Mouse (Mus musculus): ENCODE results near the gene Pde4d.
A peak's percentile ranks its signal among the peaks of the same experiment; 100 is the strongest.

The Pde4d gene

GRCm38 (mm10) chr13:109558341-109559257 lies 1108.9 kb downstream of the Pde4d start:
- DNase-seq (ENCODE audit: low read depth, low spot score) = peak; percentile 57

GRCm38 (mm10) chr13:109560261-109560660 lies 1110.5 kb downstream of the Pde4d start:
- DNase-seq (ENCODE audit: low read depth, low spot score) = no peak

- no peak for DNase-seq (ENCODE audit: low read depth, low spot score)
Observed at GRCm38 (mm10) chr13:109568638-109569468, 1119.1 kb downstream of the Pde4d start.

- DNase-seq (ENCODE audit: low read depth, low spot score) = no peak
Observed at GRCm38 (mm10) chr13:109569491-109569890, 1119.7 kb downstream of the Pde4d start.

GRCm38 (mm10) chr13:109576725-109577124 lies 1127.0 kb downstream of the Pde4d start:
- DNase-seq (ENCODE audit: low read depth, low spot score) = no peak

GRCm38 (mm10) chr13:109577454-109577853 lies 1127.7 kb downstream of the Pde4d start:
- no peak for DNase-seq (ENCODE audit: low read depth, low spot score)

DNA sequence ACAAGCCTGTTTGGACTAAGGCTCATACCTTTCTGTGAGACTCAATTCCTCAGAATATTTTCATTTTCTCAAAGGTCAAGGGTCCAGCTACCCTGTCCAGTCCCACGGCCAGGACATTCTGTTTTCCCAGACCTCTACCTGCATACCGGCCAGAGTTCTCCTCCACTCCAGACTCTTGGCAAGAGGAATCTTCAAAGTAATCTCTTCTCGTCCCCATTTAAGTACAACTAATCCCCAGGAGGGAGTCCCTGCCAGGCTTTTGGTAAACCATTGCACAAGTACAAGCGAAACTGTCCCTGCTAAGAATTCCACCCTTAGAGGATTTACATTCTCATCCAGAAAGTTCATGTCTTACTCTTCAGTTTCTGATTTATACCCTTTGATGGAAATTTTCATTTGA lies 1128.2 kb downstream of the Pde4d start:
- DNase-seq (ENCODE audit: low read depth, low spot score) = no peak

- no peak for DNase-seq (ENCODE audit: low read depth, low spot score)
Observed at GRCm38 (mm10) chr13:109581284-109582070, 1131.7 kb downstream of the Pde4d start.

DNA sequence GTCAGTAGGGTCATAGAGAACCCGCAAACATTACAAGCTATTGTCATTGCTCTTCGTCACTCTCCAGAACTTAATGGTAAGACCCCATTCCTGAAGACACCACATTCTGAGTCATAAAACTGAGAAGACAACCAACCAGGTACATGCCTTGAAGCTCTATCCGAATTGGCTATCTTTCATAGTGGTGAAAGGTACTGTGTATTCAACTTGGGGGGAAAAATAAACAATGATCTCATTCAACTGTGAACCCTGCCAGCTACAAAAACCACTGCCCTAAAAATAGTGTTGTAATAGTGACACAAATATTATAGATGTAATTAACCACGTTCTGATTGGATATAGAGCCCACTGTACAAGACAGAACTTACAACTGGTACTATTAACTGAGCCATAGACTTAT lies 1140.3 kb downstream of the Pde4d start:
- DNase-seq (ENCODE audit: low read depth, low spot score) = no peak

DNA sequence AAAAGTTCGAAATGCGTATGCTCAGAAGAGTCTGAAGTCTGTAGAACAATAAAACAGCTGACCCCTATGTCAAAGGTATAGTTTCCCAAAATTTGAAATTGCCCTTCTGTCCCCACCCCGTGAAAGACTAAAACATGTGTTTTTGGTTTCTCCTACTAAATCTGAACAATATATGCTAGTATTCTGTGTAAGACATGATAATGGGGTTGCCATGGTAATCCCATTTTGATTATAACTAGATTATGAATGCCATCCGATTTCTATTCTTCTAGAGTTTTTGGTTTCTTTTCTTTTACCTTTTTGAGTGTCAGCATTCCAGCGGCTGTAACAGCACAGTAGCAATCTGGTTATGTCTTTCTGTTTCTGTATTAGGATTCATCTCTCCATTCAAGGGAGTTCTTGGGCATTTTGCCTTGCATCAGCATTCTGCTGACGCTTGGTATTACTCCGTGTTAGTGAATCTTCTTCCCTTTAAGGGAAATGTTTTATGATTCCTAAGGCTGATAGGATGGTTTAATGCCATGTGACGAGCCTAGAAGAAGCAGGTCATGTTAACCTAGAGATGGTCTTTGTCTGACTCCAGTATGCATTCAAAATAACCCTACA lies 1142.5 kb downstream of the Pde4d start:
- DNase-seq (ENCODE audit: low read depth, low spot score) = no peak

- DNase-seq (ENCODE audit: low read depth, low spot score) = no peak
Observed at GRCm38 (mm10) chr13:109599711-109600110, 1150.0 kb downstream of the Pde4d start.

DNA sequence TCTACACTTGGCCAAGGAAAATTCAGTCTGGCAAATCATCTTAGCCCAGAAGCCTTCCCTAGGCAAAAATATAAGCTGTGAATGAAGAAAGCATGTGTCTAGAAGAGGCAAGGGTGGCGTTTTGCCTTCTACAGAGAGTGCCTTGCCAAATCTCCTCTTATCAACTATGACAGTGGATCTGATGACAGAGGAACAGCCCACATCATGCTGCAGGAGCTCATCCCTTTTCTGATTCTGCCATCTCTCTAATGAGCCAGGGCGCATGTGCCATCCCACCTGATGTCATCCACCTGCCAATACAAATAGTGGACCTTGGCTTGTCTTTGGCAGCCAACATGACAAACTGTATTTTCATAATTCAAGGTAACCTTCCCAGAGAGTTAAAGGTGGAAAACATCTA lies 1154.3 kb downstream of the Pde4d start:
- DNase-seq (ENCODE audit: low read depth, low spot score) = no peak

DNA sequence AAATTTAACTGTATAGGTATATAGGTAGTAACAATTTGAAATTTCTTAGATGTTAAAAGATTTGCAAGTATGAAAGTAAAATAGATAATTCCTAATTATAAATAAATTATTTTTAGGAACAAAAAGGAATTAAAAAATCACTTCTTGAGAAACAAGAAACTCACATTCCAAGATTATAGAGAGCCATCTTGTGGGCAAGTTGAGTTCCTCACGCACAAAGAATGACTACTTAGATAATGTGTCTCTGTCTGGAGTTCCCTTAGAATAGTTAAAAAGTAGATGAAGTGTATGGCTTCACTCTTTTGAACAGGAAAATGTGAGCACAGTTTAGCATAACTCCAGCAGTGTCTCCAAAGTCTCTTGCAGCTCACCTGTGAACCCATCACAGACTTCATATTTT lies 1155.4 kb downstream of the Pde4d start:
- no peak for DNase-seq (ENCODE audit: low read depth, low spot score)

- no peak for DNase-seq (ENCODE audit: low read depth, low spot score)
Observed at GRCm38 (mm10) chr13:109609106-109609804, 1159.5 kb downstream of the Pde4d start.

DNA sequence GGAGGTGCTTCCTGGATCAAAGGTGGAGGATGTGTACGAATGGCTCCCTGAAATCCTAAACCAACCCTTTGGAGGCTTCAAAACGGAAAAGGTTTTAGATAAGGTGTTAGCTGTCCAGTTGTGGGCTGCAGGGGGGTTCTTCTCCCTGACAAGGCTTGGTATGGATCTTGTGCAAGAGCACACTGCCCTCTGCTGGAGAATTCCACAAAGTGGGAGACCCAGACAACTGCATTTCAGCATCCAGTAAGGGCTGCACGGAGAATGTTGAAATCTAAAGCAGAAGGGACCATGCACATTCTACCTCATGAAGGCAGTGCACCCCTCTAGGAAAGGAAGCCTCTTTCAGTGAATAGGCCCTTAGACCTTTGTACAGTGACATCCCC lies 1160.0 kb downstream of the Pde4d start:
- peak; percentile 56 for DNase-seq (ENCODE audit: low read depth, low spot score)

DNA sequence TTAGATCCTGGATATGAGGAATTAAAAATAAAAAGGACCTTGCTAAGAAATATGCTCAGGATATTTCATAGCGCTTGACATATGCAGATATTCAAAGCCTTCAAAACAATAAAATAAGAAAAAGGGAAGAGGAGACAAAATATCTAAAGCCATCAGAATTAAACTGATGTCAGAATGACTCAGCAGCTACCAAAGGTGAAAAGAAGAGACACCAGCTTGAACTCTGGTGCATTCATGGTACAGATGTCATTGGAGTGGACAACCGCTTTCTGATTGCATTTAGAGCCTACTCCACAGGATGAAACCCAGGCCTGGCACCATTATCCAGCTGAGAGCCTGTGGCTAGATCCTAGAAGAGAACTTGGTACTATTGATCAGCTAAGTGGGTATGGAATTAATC lies 1161.0 kb downstream of the Pde4d start:
- DNase-seq (ENCODE audit: low read depth, low spot score) = no peak

DNA sequence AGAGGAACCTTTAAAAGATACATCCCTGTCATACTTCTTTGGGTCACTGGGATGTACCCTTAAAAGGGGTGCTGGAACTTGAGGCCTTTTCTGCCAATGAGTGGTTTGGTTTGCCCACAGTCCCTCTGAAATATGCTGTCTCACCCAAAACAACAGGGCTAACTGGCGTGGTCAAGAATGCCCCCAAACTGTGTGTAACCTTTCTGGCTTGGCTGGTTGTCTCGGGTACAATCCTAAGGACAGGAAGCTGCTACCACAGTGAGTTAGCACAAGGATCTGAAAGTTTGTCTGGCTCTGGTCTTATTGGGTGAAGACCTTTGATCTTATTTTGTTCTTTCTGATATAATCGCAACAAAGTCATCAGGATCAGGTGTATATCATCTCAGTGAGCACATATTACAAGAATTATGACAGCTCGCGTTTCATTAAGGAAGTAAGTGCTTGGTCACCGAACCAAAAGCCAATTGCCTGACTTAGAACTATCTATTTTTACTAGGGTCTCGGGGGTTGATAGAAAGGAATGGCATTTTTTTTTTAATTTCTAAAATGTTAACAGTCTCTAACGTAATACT lies 1165.6 kb downstream of the Pde4d start:
- no peak for DNase-seq (ENCODE audit: low read depth, low spot score)

GRCm38 (mm10) chr13:109615785-109616281 lies 1166.1 kb downstream of the Pde4d start:
- peak; percentile 13 for DNase-seq (ENCODE audit: low read depth, low spot score)

DNA sequence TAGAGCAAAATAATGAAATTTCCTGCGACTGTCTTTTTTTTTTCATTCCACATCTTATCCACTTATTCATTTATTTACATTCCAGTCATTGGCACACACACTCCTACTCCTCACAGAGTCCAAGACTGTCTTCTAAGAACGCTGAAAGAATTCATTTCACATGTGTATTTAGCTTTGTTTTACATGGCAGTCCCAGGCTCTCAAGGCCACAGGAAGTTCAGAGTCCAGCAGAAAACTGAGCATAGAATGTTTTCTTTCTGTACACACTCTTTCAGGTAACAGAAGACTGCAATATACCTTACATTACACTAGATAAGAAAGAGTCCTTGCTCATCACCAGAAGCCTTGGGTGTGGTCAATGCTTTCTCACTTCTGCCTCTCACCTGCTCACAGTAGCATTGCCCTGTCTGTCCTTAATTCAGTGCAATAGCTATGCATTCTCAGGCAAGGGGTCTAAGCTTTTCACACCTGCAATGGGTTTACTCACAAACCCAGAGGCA lies 1169.5 kb downstream of the Pde4d start:
- DNase-seq (ENCODE audit: low read depth, low spot score) = no peak

DNA sequence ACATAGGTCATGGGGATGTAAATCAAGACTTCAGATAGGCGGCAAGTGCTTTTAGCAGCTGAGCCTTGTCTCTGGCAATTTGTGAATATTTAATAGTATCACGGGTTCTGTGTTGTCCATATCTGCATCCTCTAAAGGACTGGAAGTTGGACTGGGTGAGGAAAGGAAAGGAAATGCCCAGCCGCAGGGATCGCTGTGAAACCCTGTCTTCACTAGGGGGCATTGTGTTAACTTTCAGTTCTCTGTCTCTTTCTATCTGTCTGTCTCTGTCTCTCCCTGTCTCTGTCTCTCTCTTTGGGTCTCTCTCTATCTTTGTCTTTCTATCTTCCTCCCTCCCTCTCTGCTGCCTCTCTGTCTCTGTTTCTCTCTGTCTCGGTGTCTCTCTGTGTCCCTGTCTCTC lies 1172.5 kb downstream of the Pde4d start:
- DNase-seq (ENCODE audit: low read depth, low spot score) = no peak
